In the genomic region with DNA sequence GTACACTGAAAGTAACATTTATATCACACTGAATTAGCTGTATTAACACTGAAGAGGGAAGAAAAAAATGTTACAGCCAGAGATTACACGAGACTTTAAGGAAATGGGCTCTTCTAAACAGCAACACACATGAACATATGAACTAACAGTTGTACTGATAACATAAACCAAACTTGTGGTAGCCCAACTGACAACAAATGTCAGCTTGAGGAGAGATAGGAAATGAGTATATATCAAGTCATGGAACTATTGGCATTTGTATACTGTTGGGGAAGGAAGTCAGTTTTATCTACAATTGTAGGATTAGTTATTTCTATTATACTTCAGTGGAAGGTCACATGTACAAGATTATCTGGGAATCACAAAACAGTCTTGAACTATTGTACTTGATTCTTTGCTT, we compare ENCODE assay signal across 35 mouse cellular contexts.
"Had no signal": no experiment of that assay in that cellular context is flagged by ENCODE, and none has a peak within 500 bp of the region (broad histone marks: within the 10 kb centered on the region; RNA-seq: fewer than 3 reads in every experiment).

No protein-coding gene starts in this region.

- H3K9ac ChIP-seq: heart, embryonic 12.5 days; heart, embryonic 13.5 days; heart, embryonic 15.5 days; hindbrain, embryonic 12.5 days; hindbrain, embryonic 13.5 days; hindbrain, embryonic 15.5 days; intestine, embryonic 15.5 days; kidney, embryonic 15.5 days had no signal

- ATAC-seq: hindbrain, embryonic 16.5 days; hindbrain, postnatal 0 days; inflammation-experienced regulatory T-cells, adult 6 months; intestine, embryonic 15.5 days; intestine, embryonic 16.5 days; intestine, postnatal 0 days had no signal

- H3K9me3 ChIP-seq: heart, embryonic 10.5 days; heart, embryonic 12.5 days; heart, embryonic 13.5 days; heart, embryonic 15.5 days; hindbrain, embryonic 10.5 days; hindbrain, embryonic 12.5 days; hindbrain, embryonic 13.5 days; hindbrain, embryonic 15.5 days; intestine, embryonic 15.5 days; kidney, embryonic 15.5 days had no signal

- H3K4me3 ChIP-seq: heart, embryonic 10.5 days; heart, embryonic 12.5 days; heart, embryonic 13.5 days; heart, embryonic 15.5 days; hindbrain, embryonic 10.5 days; hindbrain, embryonic 12.5 days; hindbrain, embryonic 13.5 days; hindbrain, embryonic 15.5 days; intestine, embryonic 15.5 days; kidney, embryonic 15.5 days; layer of hippocampus, adult 2 months; left cerebral cortex, adult 2 months had no signal

- H3K27ac ChIP-seq: heart, embryonic 10.5 days; heart, embryonic 13.5 days; heart, embryonic 15.5 days; hindbrain, embryonic 10.5 days; hindbrain, embryonic 12.5 days; hindbrain, embryonic 13.5 days; hindbrain, embryonic 15.5 days; hindbrain, postnatal 0 days; intestine, embryonic 15.5 days; kidney, embryonic 15.5 days; kidney, postnatal 0 days; layer of hippocampus, adult 2 months; left cerebral cortex, adult 2 months had no signal

- H3K27me3 ChIP-seq: heart, embryonic 12.5 days; heart, embryonic 13.5 days; heart, embryonic 15.5 days; hindbrain, embryonic 12.5 days; hindbrain, embryonic 13.5 days; hindbrain, embryonic 15.5 days; intestine, embryonic 15.5 days; kidney, embryonic 15.5 days had no signal

- H3K4me1 ChIP-seq: heart, embryonic 10.5 days; heart, embryonic 12.5 days; heart, embryonic 13.5 days; heart, embryonic 15.5 days; hindbrain, embryonic 10.5 days; hindbrain, embryonic 12.5 days; hindbrain, embryonic 13.5 days; hindbrain, embryonic 15.5 days; intestine, embryonic 15.5 days; kidney, embryonic 15.5 days had no signal

- H3K36me3 ChIP-seq: heart, embryonic 10.5 days; heart, embryonic 12.5 days; heart, embryonic 13.5 days; heart, embryonic 15.5 days; hindbrain, embryonic 10.5 days; hindbrain, embryonic 12.5 days; hindbrain, embryonic 13.5 days; hindbrain, embryonic 15.5 days; intestine, embryonic 15.5 days; kidney, embryonic 15.5 days had no signal

- H3K4me2 ChIP-seq: heart, embryonic 11.5 days; heart, embryonic 12.5 days; heart, embryonic 13.5 days; heart, embryonic 15.5 days; hindbrain, embryonic 12.5 days; hindbrain, embryonic 13.5 days; hindbrain, embryonic 15.5 days; intestine, embryonic 15.5 days; kidney, embryonic 15.5 days had no signal

- DNase-seq: heart, postnatal 10 days; heart, postnatal 14 days; heart, postnatal 36 days; heart, postnatal 4 days; kidney, adult 11 months; kidney, adult 18-20 months; kidney, adult 2 months; kidney, adult 8-10 months; kidney, adult 9 months; kidney, postnatal 10 days; kidney, postnatal 14 days; kidney, postnatal 25 days; kidney, postnatal 36 days; kidney, postnatal 4 days; layer of hippocampus, adult 9-11 months; layer of hippocampus, postnatal 36 days had no signal
